Mouse (Mus musculus) heart, embryonic 12.5 days (tissue): ENCODE measurements at regions not wholly inside any gene's neighbourhood (a gene's known extent, or its start where the extent isn't known, plus 50 kb on each side); places are given as distances from the start of the nearest gene placed in this dataset.

Experiments
- ATAC-seq: fragments of 200-750 bp; cut with Nextera tagmentation; 2 replicates; pipeline ENCODE4 v1.8.0; 2017; ENCODE audit warnings: moderate TSS enrichment, moderate library complexity; ENCODE audit not compliant: insufficient number of reproducible peaks, low FRiP score
- H3K27ac ChIP-seq: fragments of 300-500 bp; sonication (generic); 2 replicates; pipeline ENCODE4 v1.5.1; 2016; ENCODE audit warnings: mild to moderate bottlenecking, moderate library complexity; ENCODE audit not compliant: poor library complexity, severe bottlenecking
- H3K27me3 ChIP-seq: fragments of 300-500 bp; sonication (generic); replicated peaks from 2 replicates; pipeline ENCODE4 v1.6.1; 2016; ENCODE audit warnings: mild to moderate bottlenecking, moderate library complexity
- H3K36me3 ChIP-seq: fragments of 300-500 bp; sonication (generic); 2 replicates; pipeline ENCODE4 v1.6.1; 2016; ENCODE audit warnings: mild to moderate bottlenecking, moderate library complexity
- H3K4me1 ChIP-seq: fragments of 300-500 bp; sonication (generic); replicated peaks from 2 replicates; pipeline ENCODE4 v1.6.1; 2016; ENCODE audit warnings: mild to moderate bottlenecking
- H3K4me2 ChIP-seq: fragments of 300-500 bp; sonication (generic); 2 replicates; pipeline ENCODE4 v1.6.1; 2016; ENCODE audit warnings: mild to moderate bottlenecking, moderate library complexity
- H3K4me3 ChIP-seq: fragments of 300-500 bp; sonication (generic); 2 replicates; pipeline ENCODE4 v1.5.1; 2016; ENCODE audit warnings: mild to moderate bottlenecking
- H3K9ac ChIP-seq: fragments of 300-500 bp; sonication (generic); 2 replicates; pipeline ENCODE4 v1.6.1; 2016; ENCODE audit warnings: mild to moderate bottlenecking, moderate library complexity
- H3K9me3 ChIP-seq: fragments of 300-500 bp; sonication (generic); replicated peaks from 2 replicates; pipeline ENCODE4 v1.6.1; 2016; ENCODE audit warnings: mild to moderate bottlenecking, moderate library complexity
- WGBS: fragments of 180-500 bp; shearing (Covaris S2); methylation state at CpG from one replicate; pipeline ENCODE4 v1.1.7; 2016; 5-methylcytosine and 5-hydroxymethylcytosine counted together

GRCm38 (mm10) chr12:52622398-52622797 lies 76.8 kb upstream of the Akap6 start:
- no peaks in the 10 kb centered on the region for H3K4me1 ChIP-seq
- WGBS: 87% methylated on average over 6 of the region's 6 CpGs

GRCm38 (mm10) chr12:52623416-52624108 lies 75.6 kb upstream of the Akap6 start:
- no peak overlapping the region for H3K27ac ChIP-seq
- H3K27me3 ChIP-seq: no peaks in the 10 kb centered on the region
- H3K9me3 ChIP-seq: no peaks in the 10 kb centered on the region
- H3K4me1 ChIP-seq: no peaks in the 10 kb centered on the region; the same call in 1 of the 2 replicates
- 58% methylated on average over 10 of the region's 10 CpGs for WGBS
- no peak overlapping the region for H3K9ac ChIP-seq
- H3K4me3 ChIP-seq: no peak overlapping the region
- ATAC-seq: no peak
- H3K36me3 ChIP-seq: no peaks in the 10 kb centered on the region
- no peak overlapping the region for H3K4me2 ChIP-seq

More at GRCm38 (mm10) chr12:52622398-52622797, 76.8 kb upstream of the Akap6 start:
- Histone ChIP-seq H3K4me2 (no peak overlapping the region), H3K36me3 (no peaks in the 10 kb centered on the region), H3K4me3 (no peak overlapping the region), H3K9me3 (no peaks in the 10 kb centered on the region), H3K27me3 (no peaks in the 10 kb centered on the region), H3K9ac (no peak overlapping the region), H3K27ac (no peak overlapping the region)
- no peak for ATAC-seq

GRCm38 (mm10) chr12:52624871-52625270 lies 74.3 kb upstream of the Akap6 start:
- 49% methylated on average over 1 of the region's 1 CpGs for WGBS
- no peaks in the 10 kb centered on the region for H3K27me3 ChIP-seq
- H3K9me3 ChIP-seq: no peaks in the 10 kb centered on the region
- H3K4me3 ChIP-seq: no peak overlapping the region
- no peaks in the 10 kb centered on the region for H3K36me3 ChIP-seq
- H3K4me2 ChIP-seq: no peak overlapping the region
- H3K9ac ChIP-seq: no peak overlapping the region
- peaks cover 3% of the 10 kb centered on the region; the same call in 1 of the 2 replicates for H3K4me1 ChIP-seq
- no peak for ATAC-seq
- no peak overlapping the region for H3K27ac ChIP-seq

GRCm38 (mm10) chr12:52628771-52629170 lies 70.4 kb upstream of the Akap6 start:
- H3K9ac ChIP-seq: no peak overlapping the region
- H3K9me3 ChIP-seq: no peaks in the 10 kb centered on the region
- no peak overlapping the region for H3K4me3 ChIP-seq
- WGBS: 56% methylated on average over 5 of the region's 5 CpGs
- ATAC-seq: no peak
- H3K27ac ChIP-seq: no peak overlapping the region
- H3K4me1 ChIP-seq: peaks cover 3% of the 10 kb centered on the region; the same call in 1 of the 2 replicates
- H3K36me3 ChIP-seq: no peaks in the 10 kb centered on the region
- H3K27me3 ChIP-seq: no peaks in the 10 kb centered on the region
- H3K4me2 ChIP-seq: no peak overlapping the region

GRCm38 (mm10) chr12:52635121-52635878 lies 63.9 kb upstream of the Akap6 start:
- Histone ChIP-seq H3K36me3 (no peaks in the 10 kb centered on the region), H3K27me3 (no peaks in the 10 kb centered on the region), H3K9ac (no peak overlapping the region), H3K4me1 (peaks cover 9% of the 10 kb centered on the region; the same call in 1 of the 2 replicates), H3K27ac (no peak overlapping the region), H3K4me2 (no peak overlapping the region), H3K4me3 (no peak overlapping the region), H3K9me3 (no peaks in the 10 kb centered on the region)
- 48% methylated on average over 8 of the region's 8 CpGs for WGBS
- no peak for ATAC-seq

GRCm38 (mm10) chr12:52636186-52636881 lies 62.8 kb upstream of the Akap6 start:
- H3K9ac ChIP-seq: no peak overlapping the region
- no peaks in the 10 kb centered on the region for H3K27me3 ChIP-seq
- WGBS: 63% methylated on average over 6 of the region's 6 CpGs
- H3K27ac ChIP-seq: no peak overlapping the region
- no peak for ATAC-seq
- peaks cover 9% of the 10 kb centered on the region; the same call in 1 of the 2 replicates for H3K4me1 ChIP-seq
- H3K4me2 ChIP-seq: no peak overlapping the region
- no peaks in the 10 kb centered on the region for H3K36me3 ChIP-seq
- no peaks in the 10 kb centered on the region for H3K9me3 ChIP-seq
- H3K4me3 ChIP-seq: no peak overlapping the region

GRCm38 (mm10) chr12:52636920-52637319 lies 62.3 kb upstream of the Akap6 start:
- WGBS: 92% methylated on average over 4 of the region's 4 CpGs
- no peaks in the 10 kb centered on the region for H3K36me3 ChIP-seq
- H3K4me2 ChIP-seq: no peak overlapping the region
- no peak overlapping the region for H3K4me3 ChIP-seq
- no peaks in the 10 kb centered on the region for H3K27me3 ChIP-seq
- no peak overlapping the region for H3K9ac ChIP-seq
- no peak overlapping the region for H3K27ac ChIP-seq
- H3K4me1 ChIP-seq: peaks cover 9% of the 10 kb centered on the region; the same call in 1 of the 2 replicates
- H3K9me3 ChIP-seq: no peaks in the 10 kb centered on the region
- no peak for ATAC-seq

- peaks cover 9% of the 10 kb centered on the region; the same call in 1 of the 2 replicates for H3K4me1 ChIP-seq
- 51% methylated on average over 14 of the region's 14 CpGs for WGBS
- H3K36me3 ChIP-seq: no peaks in the 10 kb centered on the region
- peak overlapping the region; percentile 42 for H3K4me2 ChIP-seq
- H3K9ac ChIP-seq: no peak overlapping the region
- no peak overlapping the region for H3K4me3 ChIP-seq
- H3K27me3 ChIP-seq: no peaks in the 10 kb centered on the region
- no peak overlapping the region for H3K27ac ChIP-seq
- no peak for ATAC-seq
- H3K9me3 ChIP-seq: no peaks in the 10 kb centered on the region
Observed at GRCm38 (mm10) chr12:52637506-52638249, 61.5 kb upstream of the Akap6 start.

- Histone ChIP-seq H3K4me1 (peaks cover 9% of the 10 kb centered on the region; the same call in 1 of the 2 replicates), H3K27ac (no peak overlapping the region), H3K27me3 (no peaks in the 10 kb centered on the region), H3K9ac (no peak overlapping the region), H3K36me3 (no peaks in the 10 kb centered on the region), H3K4me3 (no peak overlapping the region), H3K9me3 (no peaks in the 10 kb centered on the region), H3K4me2 (no peak overlapping the region)
- WGBS: 25% methylated on average over 11 of the region's 11 CpGs
- ATAC-seq: no peak
Observed at GRCm38 (mm10) chr12:52638461-52638860, 60.7 kb upstream of the Akap6 start.

- Histone ChIP-seq H3K9ac (no peak overlapping the region), H3K4me3 (no peak overlapping the region), H3K4me2 (no peak overlapping the region), H3K27me3 (no peaks in the 10 kb centered on the region), H3K9me3 (no peaks in the 10 kb centered on the region), H3K36me3 (no peaks in the 10 kb centered on the region), H3K4me1 (no peaks in the 10 kb centered on the region), H3K27ac (no peak overlapping the region)
- 54% methylated on average over 5 of the region's 5 CpGs for WGBS
- no peak for ATAC-seq
Observed at GRCm38 (mm10) chr12:52644059-52644458, 55.1 kb upstream of the Akap6 start.
